Mouse (Mus musculus) CH12.LX (cell line): ENCODE measurements around the gene Lamc3.

Experiments used
- CHD2 ChIP-seq: IDR thresholded peaks from 2 replicates; pipeline ENCODE4 v1.6.1; 2011; ENCODE audit warnings: low read length, improper control_type of control experiment
- CTCF ChIP-seq, 2 experiments: IDR thresholded peaks in 1 of 2; conservative IDR thresholded peaks in 1 of 2; 2 replicates each; pipeline ENCODE4 v1.5.1; 2011 to 2012; ENCODE audit warnings: low read depth in 2 of 2, low read length in 2 of 2, improper control_type of control experiment in 1 of 2, inconsistent platforms in 1 of 2, mild to moderate bottlenecking in 1 of 2, moderate library complexity in 1 of 2
- E2F4 ChIP-seq: IDR thresholded peaks from 2 replicates; pipeline ENCODE4 v1.6.1; 2011; ENCODE audit warnings: low read depth, low read length, improper control_type of control experiment; ENCODE audit not compliant: insufficient replicate concordance
- EP300 ChIP-seq: IDR thresholded peaks from 2 replicates; pipeline ENCODE4 v1.6.1; 2011; ENCODE audit warnings: low read length, improper control_type of control experiment
- MAX ChIP-seq: IDR thresholded peaks from 2 replicates; pipeline ENCODE4 v1.6.1; 2011; ENCODE audit warnings: low read length, improper control_type of control experiment
- POLR2A ChIP-seq: IDR thresholded peaks from 2 replicates; pipeline ENCODE4 v1.6.1; 2011; ENCODE audit warnings: low read depth, mild to moderate bottlenecking, improper control_type of control experiment, low read length
- TBP ChIP-seq: conservative IDR thresholded peaks from 2 replicates; pipeline ENCODE4 v1.6.1; 2011; ENCODE audit warnings: low read depth, low read length, improper control_type of control experiment
- ZMIZ1 ChIP-seq: IDR thresholded peaks from 2 replicates; pipeline ENCODE4 v1.6.1; 2012; ENCODE audit warnings: low read depth, mild to moderate bottlenecking, inconsistent platforms, low read length, improper control_type of control experiment

DNA sequence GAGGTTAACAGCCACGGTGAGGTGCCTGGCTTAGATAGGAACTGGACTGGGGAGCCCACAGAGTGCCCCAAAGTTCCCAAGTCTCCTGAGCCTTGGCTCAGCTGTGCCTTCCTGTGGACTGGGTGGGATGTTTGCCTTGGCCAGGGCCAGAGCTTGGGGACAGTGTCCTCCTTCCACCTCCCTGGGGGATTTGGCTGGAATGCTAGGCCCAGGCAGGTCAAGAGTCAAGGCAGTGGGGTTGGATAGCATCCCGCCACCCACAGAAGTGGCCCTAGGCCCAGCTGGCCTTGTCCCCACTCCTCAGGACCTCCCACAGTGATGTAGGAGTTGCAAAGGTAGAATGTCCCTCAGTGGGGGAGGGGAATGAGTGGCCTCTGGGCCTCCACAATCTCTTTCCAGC is 4.1 kb downstream of the Lamc3 start:
- TF ChIP-seq E2F4, result no peak
- TF ChIP-seq CTCF (conservative IDR thresholded peaks at IDR 0.05 in 1 of 2, IDR thresholded peaks at IDR 0.05 in 1 of 2; ENCODE audit: low read depth in 2 of 2, low read length in 2 of 2), result no peak
- no peak for TF ChIP-seq POLR2A
- TF ChIP-seq ZMIZ1, result no peak
- no peak for TF ChIP-seq TBP
- TF ChIP-seq CHD2, result no peak
- no peak for TF ChIP-seq EP300
- no peak for TF ChIP-seq MAX
